In genomic region chr14:53312490-53312889, GRCm38 (mm10) we compare ENCODE assay signal across 7 mouse cellular contexts.
DNase-seq lines count a peak whose midpoint lies in the region; ATAC-seq and TF ChIP-seq lines count a peak whose summit lies in the region.
"Not testable (repeated sequence)": the region's sequence is repeated elsewhere in the genome, so short reads cannot be mapped to it uniquely, and the experiment has no call there.

No protein-coding gene starts in this region.

- not testable (repeated sequence) for TF ChIP-seq POLR2A in thymus, adult 2 months (IDR thresholded peaks at IDR 0.05; ENCODE audit: control insufficient read depth, extremely low read depth, insufficient read depth, low read length, poor library complexity)

- CTCF ChIA-PET in Patski (lab: Charles Lee), result not testable (repeated sequence)

- POLR2A ChIA-PET in Patski (lab: Charles Lee), result not testable (repeated sequence)

- not testable (repeated sequence) for TF ChIP-seq CTCF in Patski (IDR thresholded peaks at IDR 0.05); thymus, adult 2 months (IDR thresholded peaks at IDR 0.05; ENCODE audit: borderline replicate concordance, control insufficient read depth, extremely low read depth, insufficient read depth, low read length, poor library complexity)

- not testable (repeated sequence) for H3K9me3 ChIP-seq in forebrain, embryonic 14.5 days (replicated peaks; ENCODE audit: control insufficient read depth, low read length); hindbrain, embryonic 11.5 days (ENCODE audit: control insufficient read depth, low read length); neural tube, embryonic 14.5 days (ENCODE audit: control insufficient read depth, low read length)

- not testable (repeated sequence) for H3K36me3 ChIP-seq in forebrain, embryonic 14.5 days (ENCODE audit: control insufficient read depth, insufficient read depth, low read length); hindbrain, embryonic 11.5 days (ENCODE audit: control insufficient read depth, insufficient read depth, low read length); neural tube, embryonic 14.5 days (ENCODE audit: control insufficient read depth, insufficient read depth, low read length); thymus, adult 2 months (ENCODE audit: control insufficient read depth, insufficient read depth, low read length)

- not testable (repeated sequence) for H3K9ac ChIP-seq in forebrain, embryonic 14.5 days (ENCODE audit: low read length); hindbrain, embryonic 11.5 days (ENCODE audit: low read depth, low read length); neural tube, embryonic 14.5 days (replicated peaks; ENCODE audit: low read depth, low read length)

- WGBS in forebrain, embryonic 14.5 days, result 18% methylated on average over 1 of the region's 1 CpGs
- 40% methylated on average over 1 of the region's 1 CpGs for WGBS in hindbrain, embryonic 11.5 days
- WGBS in neural tube, embryonic 14.5 days, result 25% methylated on average over 1 of the region's 1 CpGs
- 30% methylated on average over 1 of the region's 1 CpGs for WGBS in thymus, adult 2 months

- H3K4me3 ChIP-seq in forebrain, embryonic 14.5 days (ENCODE audit: low read depth, low read length); hindbrain, embryonic 11.5 days (ENCODE audit: low read depth, low read length); neural tube, embryonic 14.5 days (ENCODE audit: low read depth, low read length); thymus, adult 2 months (ENCODE audit: control insufficient read depth, insufficient read depth, low read length): not testable (repeated sequence)

- not testable (repeated sequence) for H3K4me2 ChIP-seq in forebrain, embryonic 14.5 days (ENCODE audit: low read length); hindbrain, embryonic 11.5 days (replicated peaks; ENCODE audit: low read depth, low read length); neural tube, embryonic 14.5 days (ENCODE audit: low read depth, low read length)

- not testable (repeated sequence) for H3K4me1 ChIP-seq in forebrain, embryonic 14.5 days (ENCODE audit: control insufficient read depth, insufficient read depth, low read length); hindbrain, embryonic 11.5 days (replicated peaks; ENCODE audit: control insufficient read depth, insufficient read depth, low read length); neural tube, embryonic 14.5 days (ENCODE audit: control insufficient read depth, insufficient read depth, low read length); thymus, adult 2 months (replicated peaks; ENCODE audit: control insufficient read depth, insufficient read depth, low read length)

- peak; percentile 79 for ATAC-seq in Patski
- 0 out of 2 replicates have a peak, but pooled peaks have one; percentile 34 for ATAC-seq in forebrain, embryonic 14.5 days
- ATAC-seq in hindbrain, embryonic 11.5 days (ENCODE audit: low FRiP score), result peak; percentile 54; the same call in 1 of the 2 replicates
- ATAC-seq in megakaryocyte-erythroid progenitor cell, adult 5-6 weeks (replicated peaks; ENCODE audit: low FRiP score, low TSS enrichment, poor library complexity, severe bottlenecking), result peak; percentile 92
- ATAC-seq in neural tube, embryonic 14.5 days (ENCODE audit: low read depth), result peak; percentile 85

- not testable (repeated sequence) for DNase-seq in Patski (ENCODE audit: low read depth, low spot score); forebrain, embryonic 14.5 days (ENCODE audit: low spot score); hindbrain, embryonic 11.5 days (ENCODE audit: low spot score)
- DNase-seq in kidney, postnatal 14 days, result peak; percentile 0
- peak; percentile 21 for DNase-seq in thymus, adult 2 months

- H3K27ac ChIP-seq in forebrain, embryonic 14.5 days (ENCODE audit: low read depth, low read length); hindbrain, embryonic 11.5 days (ENCODE audit: low read depth, low read length); neural tube, embryonic 14.5 days (ENCODE audit: low read depth, low read length); thymus, adult 2 months (ENCODE audit: control insufficient read depth, insufficient read depth, low read length): not testable (repeated sequence)

- H3K27me3 ChIP-seq in Patski; forebrain, embryonic 14.5 days (replicated peaks; ENCODE audit: control insufficient read depth, insufficient read depth, low read length); hindbrain, embryonic 11.5 days (ENCODE audit: control insufficient read depth, insufficient read depth, low read length); neural tube, embryonic 14.5 days (ENCODE audit: control insufficient read depth, insufficient read depth, low read length); thymus, adult 2 months (ENCODE audit: control insufficient read depth, insufficient read depth, low read length): not testable (repeated sequence)

- in situ Hi-C loops in Patski (cut with MboI; ENCODE audit: low pct_unique_long_range_greater_than_20kb), result not testable (repeated sequence)

Comparison
In these comparisons a context has a peak if more than half of its experiments do, and no peak if none do; other contexts are left out.
1. ATAC-seq: peak in every context shown above with its lines; median percentile 92 in megakaryocyte-erythroid progenitor cell, adult 5-6 weeks; 85 in neural tube, embryonic 14.5 days; 79 in Patski; 54 in hindbrain, embryonic 11.5 days; 34 in forebrain, embryonic 14.5 days.